Mouse (Mus musculus) ES-E14 (cell line): Measurements from ENCODE around the gene Chrna9.

Experiments used
- HCFC1 ChIP-seq: IDR thresholded peaks from 2 replicates; pipeline ENCODE4 v1.6.1; 2012; ENCODE audit warnings: low read length, inconsistent platforms, borderline replicate concordance; ENCODE audit not compliant: insufficient read depth
- MAFK ChIP-seq: IDR thresholded peaks from 2 replicates; pipeline ENCODE4 v1.6.1; 2014; ENCODE audit warnings: mild to moderate bottlenecking, low read depth, low read length, inconsistent platforms; ENCODE audit not compliant: insufficient read depth
- ZC3H11A ChIP-seq: IDR thresholded peaks from 2 replicates; pipeline ENCODE4 v1.6.1; 2012; ENCODE audit warnings: low read depth, mild to moderate bottlenecking, inconsistent platforms, low read length, borderline replicate concordance

- TF ChIP-seq ZC3H11A (no peak), MAFK (no peak), HCFC1 (no peak)
Measured at GRCm38 (mm10) chr5:65929162-65929561, 5.6 kb upstream of the Chrna9 start.
